Mouse (Mus musculus) adrenal gland, adult 2 months (tissue): Measurements from ENCODE around the gene Pon1. TPM values are rescaled to one million over a fixed set of nuclear protein-coding genes. Genes with fewer than 3 reads are reported as not detected.

Experiments used
- DNase-seq: peaks from one replicate; pipeline ENCODE4 v3.0.0; 2021
- polyA plus RNA-seq: library from polyadenylated mRNA; depleted of rRNA; stranded (reverse); fragments of >200 nt; gene quantifications from 2 replicates; pipeline ENCODE4 v1.2.3, GENCODE M21; 2012
- total RNA-seq, 2 experiments: library from RNA; stranded (reverse); gene quantifications; 2 replicates each; pipeline ENCODE4 v1.2.3; 2021

Pon1 gene
- total and polyA plus RNA-seq, 3 experiments: 0.35 to 19.6 (median 12.6) TPM

GRCm38 (mm10) chr6:5177967-5178891 is 15.5 kb downstream of the Pon1 start:
- DNase-seq: no peak

- no peak for DNase-seq
Measured at GRCm38 (mm10) chr6:5174179-5174812, 19.4 kb downstream of the Pon1 start.

GRCm38 (mm10) chr6:5172571-5172970 is 21.2 kb downstream of the Pon1 start:
- no peak for DNase-seq

- no peak for DNase-seq
Measured at GRCm38 (mm10) chr6:5171418-5171817, 22.3 kb downstream of the Pon1 start.

- no peak for DNase-seq
Measured at GRCm38 (mm10) chr6:5168158-5168557, 25.6 kb downstream of the Pon1 start.

GRCm38 (mm10) chr6:5167051-5167677 is 26.6 kb downstream of the Pon1 start:
- no peak for DNase-seq

- DNase-seq: no peak
Measured at GRCm38 (mm10) chr6:5164855-5165254, 28.9 kb downstream of the Pon1 start.

- no peak for DNase-seq
Measured at GRCm38 (mm10) chr6:5163507-5164144, 30.1 kb downstream of the Pon1 start.

- DNase-seq: no peak
Measured at GRCm38 (mm10) chr6:5162052-5162451, 31.7 kb downstream of the Pon1 start.

- no peak for DNase-seq
Measured at GRCm38 (mm10) chr6:5159385-5159791, 34.4 kb downstream of the Pon1 start.

GRCm38 (mm10) chr6:5156541-5157425 is 37.0 kb downstream of the Pon1 start:
- no peak for DNase-seq

- no peak for DNase-seq
Measured at GRCm38 (mm10) chr6:5155313-5155927, 38.3 kb downstream of the Pon1 start.

GRCm38 (mm10) chr6:5154786-5155185 is 39.0 kb downstream of the Pon1 start:
- DNase-seq: no peak

GRCm38 (mm10) chr6:5152185-5152584 is 41.6 kb downstream of the Pon1 start:
- DNase-seq: no peak

GRCm38 (mm10) chr6:5151171-5151570 is 42.6 kb downstream of the Pon1 start:
- DNase-seq: peak; percentile 52

- no peak for DNase-seq
Measured at GRCm38 (mm10) chr6:5149941-5150340, 43.8 kb downstream of the Pon1 start.

- no peak for DNase-seq
Measured at GRCm38 (mm10) chr6:5147488-5148142, 46.1 kb downstream of the Pon1 start.

GRCm38 (mm10) chr6:5139666-5140065 is 54.1 kb downstream of the Pon1 start:
- DNase-seq: no peak

- no peak for DNase-seq
Measured at GRCm38 (mm10) chr6:5138875-5139631, 54.7 kb downstream of the Pon1 start.

GRCm38 (mm10) chr6:5136046-5136445 is 57.7 kb downstream of the Pon1 start:
- DNase-seq: no peak
